Mouse (Mus musculus) frontal cortex, postnatal 36 days (tissue): ENCODE data around the gene Rap1gap.
A peak's percentile ranks its signal among the peaks of the same experiment; 100 is the strongest.

Experiments
- DNase-seq, 2 experiments: peaks; one replicate each; pipeline ENCODE4 v3.0.0; 2022; ENCODE audit warnings: low spot score in 2 of 2

Rap1gap gene

DNA sequence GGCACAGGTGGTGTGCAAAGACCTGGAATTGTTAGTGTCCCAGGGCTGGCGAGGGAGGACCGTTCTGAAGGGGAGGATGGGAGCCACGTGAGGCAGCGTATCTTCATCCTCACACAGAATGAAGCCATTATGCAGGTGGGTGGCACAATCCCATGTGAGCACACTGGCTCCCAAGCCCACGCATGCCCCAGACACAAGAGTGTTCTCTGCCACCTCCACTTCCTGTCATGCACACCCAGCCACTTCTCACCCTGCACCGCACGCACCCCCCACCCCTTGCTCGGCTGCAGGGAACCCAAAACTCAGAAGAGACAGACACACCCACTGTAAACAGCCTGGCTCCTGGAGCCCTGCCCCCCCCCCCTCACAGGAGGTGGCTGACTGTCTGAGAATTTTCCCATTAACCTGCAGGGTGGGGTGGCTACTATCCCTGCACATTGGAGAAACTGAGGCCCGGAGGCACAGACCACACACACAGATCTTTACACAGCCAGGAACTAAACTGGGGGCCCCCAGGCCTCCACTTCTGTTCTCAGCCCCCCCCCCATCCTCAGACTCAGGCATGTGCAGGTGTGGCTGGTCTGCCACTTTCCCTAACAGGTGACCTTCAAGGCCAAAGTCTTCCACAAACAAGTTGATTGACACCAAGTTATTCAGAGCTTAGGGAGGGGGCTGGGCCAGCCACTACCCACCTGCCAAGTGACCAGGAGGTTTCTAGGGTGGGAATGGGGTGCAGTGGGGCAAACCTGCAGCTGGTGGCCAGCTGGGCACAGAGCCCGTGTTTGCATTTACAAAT, 27.8 kb downstream of the Rap1gap start:
- peak; percentile 59 to 63 for DNase-seq

DNA sequence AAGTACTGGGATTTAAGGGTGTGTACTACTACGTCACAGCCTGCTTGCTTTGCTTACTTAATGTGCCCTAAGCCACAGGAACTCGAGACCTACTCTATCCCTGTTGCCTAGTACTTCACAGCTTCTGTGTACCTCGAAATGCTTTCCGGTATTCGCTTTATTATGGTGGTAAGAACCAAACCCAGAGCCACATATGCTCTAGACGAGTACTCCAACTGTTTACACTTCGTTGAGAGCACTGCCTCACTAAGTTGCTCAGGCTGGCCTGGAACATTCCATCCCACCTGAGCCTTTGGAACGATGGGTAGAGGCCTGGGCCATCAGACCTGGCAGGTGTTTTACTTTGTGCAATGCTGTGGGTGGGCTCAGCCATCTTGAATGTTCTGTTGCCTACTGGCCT, 30.8 kb downstream of the Rap1gap start:
- DNase-seq: no peak

DNA sequence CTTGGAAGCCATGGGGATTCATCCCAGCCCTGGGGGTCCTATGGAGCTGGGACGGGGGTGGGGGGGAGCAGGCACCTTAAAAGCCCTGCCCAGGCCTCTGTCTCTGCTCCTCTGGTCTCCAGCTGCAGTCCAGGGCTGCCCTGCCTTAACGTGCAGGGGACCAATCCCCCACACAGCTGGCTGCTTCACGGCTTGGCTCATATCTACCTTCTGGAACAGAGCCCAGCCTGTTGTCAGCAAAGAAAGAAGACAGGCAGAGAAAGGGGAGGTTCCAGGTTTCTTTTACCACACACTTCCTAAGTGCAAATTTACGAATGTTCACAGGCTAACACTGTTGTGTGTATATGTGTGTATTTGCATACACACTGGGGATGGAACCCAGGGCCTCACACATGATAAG, 31.4 kb downstream of the Rap1gap start:
- no peak for DNase-seq

DNA sequence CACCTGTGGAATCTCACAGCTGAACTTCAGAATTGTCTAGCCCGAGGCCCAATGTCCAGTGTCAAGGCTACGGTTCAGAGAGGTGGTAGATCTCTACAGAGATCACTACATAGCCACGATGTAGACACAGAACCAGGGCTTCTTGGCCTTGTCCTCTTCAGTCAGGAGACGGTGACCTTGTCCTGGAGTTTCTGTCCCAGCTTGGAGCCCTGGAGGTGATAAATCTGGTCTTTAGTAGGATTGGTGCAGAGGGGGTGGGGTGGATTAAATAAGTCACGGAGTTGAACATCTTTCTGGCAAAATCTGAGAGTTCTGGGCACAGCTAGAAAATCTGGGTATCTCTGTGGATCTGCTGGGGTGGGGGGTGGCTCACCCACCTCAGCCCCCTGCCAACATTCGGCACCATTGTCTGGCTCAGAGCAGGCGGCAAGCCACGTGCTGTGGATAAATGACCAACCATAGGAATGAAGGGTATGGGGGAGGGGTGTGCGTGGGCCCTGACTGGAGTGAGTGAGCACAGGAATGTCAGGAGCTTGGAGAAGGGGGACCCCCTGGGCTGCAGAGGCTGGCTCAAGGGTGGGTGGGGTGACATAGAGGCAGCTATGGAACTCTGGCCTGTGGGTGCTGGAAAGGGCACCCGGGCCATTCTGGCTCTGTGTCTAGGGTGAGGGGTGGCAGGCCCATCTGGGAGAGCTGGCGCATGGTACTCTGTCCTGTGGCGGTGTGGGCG, 32.8 kb downstream of the Rap1gap start:
- DNase-seq: peak in 1 of 2 experiments; percentile 45

DNA sequence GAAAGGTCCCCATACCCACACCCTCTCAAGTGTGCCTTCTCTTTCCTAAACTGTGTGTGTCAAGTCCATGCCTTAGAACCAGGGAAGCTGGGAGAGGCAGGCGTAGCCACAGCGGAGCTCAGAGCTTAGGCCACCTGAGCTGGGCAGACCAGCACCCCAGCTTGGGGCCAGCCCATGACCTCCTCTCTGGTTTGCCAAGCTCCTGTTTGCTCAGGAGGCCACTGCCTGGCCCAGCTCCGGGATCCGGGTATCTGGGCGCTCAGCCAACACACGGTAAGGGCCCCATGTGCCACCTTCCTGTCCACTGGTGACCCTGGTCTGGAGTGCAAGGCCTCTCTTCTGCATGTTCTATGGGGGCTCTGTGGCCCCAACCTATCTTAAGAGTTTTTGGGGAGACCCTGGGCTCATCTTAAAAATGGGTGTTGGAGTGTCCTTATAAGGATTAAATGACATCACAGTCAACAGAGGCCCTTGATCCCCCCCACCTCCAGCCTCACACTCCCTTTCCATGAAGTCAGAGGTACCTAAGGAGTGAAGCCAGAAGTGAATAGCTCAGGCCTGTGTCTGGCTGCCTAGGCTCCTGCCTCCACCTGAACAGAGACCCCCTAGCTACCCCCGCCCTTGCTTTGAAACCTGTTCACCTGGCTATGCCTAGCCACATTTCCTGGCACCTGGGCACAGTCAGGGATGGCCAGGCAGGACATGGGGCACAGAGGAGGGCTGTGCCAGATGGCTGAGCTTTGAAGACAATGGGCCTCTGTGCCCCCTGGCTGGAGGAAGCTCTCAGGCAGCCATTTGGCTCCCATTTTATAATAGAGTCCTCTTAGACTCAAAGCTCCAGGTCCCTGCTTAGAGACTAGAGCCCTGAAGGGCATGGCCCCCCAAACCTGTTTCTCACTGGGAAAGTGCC, 33.8 kb downstream of the Rap1gap start:
- no peak for DNase-seq

DNA sequence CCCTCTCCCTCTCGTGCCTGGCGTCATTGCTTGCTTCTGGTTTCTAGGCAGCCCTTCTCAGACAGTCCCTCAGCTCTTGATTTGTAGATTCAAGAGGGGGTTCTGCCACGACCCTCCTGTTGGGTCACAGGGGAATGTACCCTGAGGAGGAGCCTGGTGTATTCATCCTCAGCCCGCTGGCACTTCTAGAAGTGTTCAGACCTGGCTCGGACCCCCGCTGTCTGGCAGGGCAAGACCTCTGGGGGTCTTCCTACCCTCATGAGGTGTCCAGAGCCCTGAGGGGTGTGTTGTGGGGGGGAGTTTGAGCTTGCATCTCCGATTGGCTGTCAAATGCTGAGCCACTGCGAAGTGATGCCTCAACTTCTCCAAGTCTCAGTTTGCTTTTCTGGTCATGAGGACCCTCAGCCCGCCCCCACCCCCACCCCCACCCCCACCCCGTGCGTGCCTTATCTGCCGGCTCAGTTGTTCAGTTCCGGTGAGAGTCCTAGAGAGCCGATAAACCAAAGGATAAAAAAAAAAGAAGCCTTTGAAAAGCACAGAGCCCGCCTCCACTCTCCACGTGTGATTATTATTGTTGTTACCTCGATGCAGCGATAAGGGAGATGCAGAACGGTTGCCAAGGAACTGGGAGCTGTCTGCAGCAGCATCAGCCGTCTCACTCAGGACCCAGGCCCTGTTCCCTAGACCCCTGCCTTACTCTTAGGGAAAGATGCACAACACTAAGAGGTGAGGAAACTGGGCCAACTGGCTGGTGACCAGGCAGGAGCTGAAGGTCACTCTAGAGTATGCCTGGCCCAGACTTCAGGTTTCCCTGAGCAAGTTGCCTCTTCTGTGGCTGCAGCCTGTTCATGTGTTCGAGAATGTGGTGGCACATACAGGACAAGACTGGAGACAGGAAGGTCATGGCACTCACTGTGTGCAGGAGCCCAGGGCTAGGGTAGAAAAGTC, 35.0 kb downstream of the Rap1gap start:
- DNase-seq: no peak

DNA sequence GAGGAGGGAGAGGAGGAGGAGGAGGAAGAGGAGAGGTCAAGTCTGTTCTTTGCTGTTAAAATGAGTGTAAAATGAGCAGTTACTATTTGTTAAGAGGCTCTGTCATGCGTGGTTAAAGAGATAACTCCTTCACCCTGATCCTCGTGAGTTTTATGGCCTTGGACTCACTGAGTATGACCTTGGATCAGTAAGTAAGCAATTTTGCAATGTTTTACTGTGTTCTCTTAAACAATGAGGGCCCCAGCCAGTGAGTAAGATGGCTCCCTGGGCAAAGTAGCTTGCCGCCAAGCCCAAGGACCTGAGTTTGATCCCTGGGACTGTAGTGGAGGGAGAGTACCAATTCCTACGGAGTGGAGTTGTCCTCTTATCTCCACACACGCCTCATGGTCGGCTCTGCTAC, 36.4 kb downstream of the Rap1gap start:
- DNase-seq: no peak

DNA sequence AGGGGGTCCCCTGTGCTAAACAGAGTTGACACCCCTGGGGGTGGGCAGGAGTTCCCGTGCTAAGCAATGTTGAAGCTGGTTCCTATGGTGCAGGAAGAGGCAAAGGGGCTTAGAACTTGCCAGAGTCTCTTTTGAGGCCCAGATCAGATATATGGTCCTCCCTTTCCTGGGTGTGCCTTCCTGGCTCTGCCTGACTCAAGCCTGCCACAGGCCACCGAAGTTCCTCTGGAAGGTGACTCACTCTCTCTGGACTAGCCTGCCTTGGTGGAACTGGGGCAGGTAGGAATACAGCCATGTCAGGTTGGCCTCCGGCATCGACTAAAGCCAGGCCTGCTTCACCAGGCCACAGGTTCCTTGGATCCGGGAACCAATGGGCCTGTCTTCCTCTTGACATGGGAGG, 38.6 kb downstream of the Rap1gap start:
- no peak for DNase-seq

DNA sequence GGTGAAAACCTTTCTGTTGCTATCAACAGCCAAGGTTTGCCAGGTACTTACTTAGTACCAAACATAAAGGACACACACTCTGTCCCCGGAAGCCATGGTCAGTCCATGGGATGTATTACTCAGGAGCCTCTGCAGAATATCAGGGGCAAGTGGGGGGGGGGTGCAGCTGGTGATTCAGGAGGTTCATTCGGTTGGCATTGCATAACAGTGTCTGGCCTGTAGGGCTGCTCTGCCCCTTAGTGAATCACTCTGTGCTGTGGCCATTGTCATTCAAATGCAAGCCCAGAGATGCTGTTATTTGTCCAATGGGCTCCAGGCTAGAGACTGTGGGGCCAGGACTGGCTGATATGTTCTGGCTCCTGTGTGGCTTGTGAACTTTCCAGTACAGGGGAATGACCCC, 40.0 kb downstream of the Rap1gap start:
- DNase-seq: no peak

DNA sequence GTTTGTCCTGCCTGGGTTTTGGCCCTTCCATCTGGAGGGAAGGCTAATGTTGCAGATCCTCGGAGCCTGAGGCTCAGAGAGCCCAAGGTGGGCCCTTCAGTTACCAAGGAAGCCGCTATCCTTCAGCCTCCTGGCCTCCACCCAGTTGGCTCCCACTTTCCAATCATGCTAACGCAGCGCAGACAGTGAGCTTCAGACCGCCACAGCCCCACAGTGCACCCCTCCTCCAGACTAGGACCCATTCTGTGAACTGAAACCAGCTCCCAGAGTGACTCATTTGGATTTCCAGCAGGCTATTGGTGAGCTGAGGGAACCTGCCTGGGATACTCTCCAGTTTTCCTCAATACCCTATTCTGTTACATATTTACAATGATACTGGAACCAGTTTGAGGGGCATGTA, 40.9 kb downstream of the Rap1gap start:
- DNase-seq: no peak

DNA sequence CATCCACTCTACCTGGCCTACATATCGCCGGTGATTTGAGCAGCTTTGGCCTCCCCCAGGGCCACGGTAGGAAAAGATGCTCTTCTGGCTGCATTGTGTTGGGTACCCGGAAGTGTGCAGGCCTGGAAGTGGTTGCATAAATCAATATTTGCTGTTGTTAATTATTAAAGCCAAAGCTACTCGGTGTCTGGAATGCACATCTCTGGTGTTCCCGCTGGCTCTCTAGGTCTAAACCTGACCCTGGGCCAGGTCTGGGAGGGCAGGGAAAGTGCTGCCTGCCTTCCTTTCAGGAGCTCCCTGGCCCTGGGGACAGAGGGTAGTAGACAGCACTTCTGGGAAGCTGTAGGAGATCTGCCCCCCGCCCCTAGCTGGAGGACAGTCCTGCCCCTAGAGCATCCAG, 42.0 kb downstream of the Rap1gap start:
- no peak for DNase-seq

DNA sequence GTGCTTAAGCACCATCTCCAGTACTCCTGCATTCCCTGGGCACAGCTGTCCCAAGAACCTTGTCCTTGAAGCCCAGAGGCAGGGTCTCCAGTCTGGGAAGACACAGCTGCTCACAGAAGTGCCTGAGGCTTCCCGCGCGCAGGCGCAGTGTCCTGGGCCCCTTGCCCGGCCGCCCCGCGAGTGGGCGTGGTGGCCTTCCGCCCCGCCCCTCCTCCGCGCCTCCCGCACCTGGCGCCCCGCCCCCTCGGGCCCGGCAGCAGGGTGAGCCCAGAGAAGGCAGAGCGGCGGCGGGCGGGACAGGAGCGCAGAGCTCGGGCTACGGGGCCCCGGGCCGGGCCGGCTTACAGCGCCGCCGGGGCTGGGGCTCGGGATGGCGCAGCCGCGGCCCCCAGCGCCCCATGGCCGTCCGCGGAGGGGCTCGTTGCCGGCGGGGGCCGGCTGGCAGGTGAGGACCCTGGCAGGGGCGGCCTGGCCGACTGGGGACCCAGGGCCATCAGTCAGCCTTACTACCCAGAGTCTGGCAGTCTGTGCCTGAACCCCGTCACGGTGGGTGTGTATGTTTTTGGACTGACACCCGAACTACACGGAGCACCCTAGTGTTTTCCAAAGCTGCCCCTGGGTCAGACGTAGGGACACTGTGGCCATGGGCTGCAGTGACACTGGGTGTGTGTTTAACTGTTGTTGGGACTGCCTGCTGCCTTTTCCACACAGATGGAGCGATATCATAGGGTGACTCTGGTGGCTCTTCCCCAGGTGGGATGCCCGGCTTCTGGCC, 42.9 kb downstream of the Rap1gap start:
- peak; percentile 48 to 55 for DNase-seq

DNA sequence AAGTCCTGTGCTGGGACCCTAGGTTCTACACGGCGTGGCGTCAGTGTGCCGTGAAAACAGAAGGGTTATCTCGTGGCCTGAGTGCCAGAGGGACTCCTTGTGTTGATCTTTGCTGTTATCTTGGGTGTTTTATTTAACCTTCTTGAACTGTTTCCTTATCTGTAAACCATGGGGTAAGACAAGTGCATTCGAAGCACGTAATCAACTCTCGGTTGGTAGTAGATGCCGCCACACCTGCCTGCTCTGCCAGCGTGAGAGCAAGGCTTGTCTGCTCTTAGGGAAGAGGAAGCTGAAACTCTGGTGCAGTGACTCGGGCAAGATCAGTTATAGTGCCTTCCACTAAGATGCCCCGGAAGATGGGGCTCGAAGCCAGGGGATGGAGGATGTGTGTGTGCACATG, 48.4 kb downstream of the Rap1gap start:
- DNase-seq: no peak

DNA sequence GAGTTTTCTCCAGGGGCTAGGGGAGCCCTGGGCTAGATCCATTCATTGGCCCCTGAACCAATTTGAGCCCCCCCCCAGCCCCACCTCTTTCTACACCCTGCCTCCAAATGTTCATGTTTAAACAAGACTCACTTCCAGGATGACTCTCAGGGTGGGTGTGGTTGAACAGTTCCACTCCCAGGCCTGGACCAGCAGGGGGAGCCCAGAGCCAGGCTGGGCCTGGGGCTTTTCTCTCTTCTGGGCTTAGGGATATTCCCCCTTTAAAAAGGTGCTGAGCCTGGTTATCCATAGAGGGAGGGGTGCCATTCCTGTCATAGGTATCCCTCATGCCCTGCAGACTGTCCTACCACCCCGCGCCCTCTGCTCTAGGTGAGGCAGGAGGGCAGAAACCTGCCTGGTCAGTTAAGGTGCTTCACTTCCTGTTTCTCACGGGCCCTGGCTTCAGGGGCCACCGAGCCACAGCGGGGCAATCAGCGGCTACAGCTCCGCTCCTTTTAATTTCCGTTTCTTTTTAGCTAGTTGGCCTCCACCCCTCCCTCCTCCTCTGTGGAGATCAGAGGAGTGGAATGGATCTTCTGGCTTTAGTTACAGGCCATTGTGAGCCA, 49.6 kb downstream of the Rap1gap start:
- no peak for DNase-seq

DNA sequence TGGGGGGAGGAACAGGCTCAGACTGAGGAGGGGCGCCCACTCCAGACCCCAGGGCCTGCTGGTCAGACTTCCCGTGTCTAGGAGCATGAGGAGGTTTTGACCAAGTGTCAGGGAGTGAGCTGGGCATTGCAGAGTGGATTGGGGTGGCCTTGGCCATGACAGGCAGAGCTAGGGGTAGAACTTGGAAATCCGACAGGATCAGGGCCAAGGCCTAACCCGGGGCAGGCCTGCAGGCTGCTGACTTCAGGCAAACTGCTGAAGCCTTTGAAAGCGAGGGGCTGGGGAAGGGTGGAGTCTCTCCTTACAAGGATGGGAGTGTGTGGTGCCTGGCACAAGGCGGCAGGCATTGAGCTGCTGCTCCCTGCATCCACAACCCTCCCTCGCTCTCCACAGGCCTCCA, 52.5 kb downstream of the Rap1gap start:
- no peak for DNase-seq

DNA sequence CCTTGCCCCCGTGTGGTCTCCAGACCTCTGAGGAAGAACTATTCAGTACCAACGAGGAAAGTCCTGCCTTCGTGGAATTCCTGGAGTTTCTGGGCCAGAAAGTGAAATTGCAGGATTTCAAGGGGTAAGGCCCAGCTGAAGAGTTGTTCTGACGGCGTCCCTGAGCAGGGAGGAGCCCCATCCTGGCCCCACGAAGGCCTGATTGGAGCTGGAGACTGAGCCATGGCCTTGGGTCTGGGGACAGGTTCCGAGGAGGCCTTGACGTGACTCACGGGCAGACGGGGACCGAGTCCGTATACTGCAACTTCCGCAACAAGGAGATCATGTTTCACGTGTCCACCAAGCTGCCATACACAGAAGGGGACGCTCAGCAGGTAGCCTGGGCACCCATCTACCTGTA, 53.1 kb downstream of the Rap1gap start:
- DNase-seq: no peak

DNA sequence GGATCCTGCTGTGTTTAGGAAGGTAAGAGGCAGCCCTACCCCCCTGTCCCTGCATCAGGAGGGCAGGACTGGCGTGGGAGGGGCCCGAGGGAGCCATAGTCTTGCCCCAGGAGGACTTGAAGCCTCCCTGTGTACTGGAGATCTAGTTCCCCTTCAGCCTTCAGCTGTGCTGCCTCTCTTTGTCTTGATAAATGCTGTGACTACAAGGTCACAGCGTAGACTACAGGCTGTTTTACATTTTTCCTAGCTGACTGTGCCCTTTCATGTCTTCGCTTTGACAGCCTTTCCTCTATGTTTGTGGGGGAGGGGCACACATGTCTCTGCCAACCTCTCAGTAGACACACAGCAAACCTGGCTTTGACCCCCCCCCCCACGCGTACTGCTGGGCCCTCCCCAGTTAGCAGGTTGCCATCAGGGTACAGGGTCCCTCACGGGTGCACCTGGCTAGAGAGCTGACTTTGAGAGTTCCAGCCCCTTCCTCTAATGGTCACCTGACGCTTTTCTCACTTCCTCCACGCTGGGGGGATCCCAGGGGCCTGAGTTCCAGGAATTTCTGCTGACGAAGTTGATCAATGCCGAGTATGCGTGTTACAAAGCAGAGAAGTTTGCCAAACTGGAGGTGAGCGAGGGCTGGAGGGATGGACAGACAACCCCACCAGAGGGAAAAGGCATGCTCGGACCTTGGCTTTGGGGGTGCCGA, 55.0 kb downstream of the Rap1gap start:
- DNase-seq: no peak

DNA sequence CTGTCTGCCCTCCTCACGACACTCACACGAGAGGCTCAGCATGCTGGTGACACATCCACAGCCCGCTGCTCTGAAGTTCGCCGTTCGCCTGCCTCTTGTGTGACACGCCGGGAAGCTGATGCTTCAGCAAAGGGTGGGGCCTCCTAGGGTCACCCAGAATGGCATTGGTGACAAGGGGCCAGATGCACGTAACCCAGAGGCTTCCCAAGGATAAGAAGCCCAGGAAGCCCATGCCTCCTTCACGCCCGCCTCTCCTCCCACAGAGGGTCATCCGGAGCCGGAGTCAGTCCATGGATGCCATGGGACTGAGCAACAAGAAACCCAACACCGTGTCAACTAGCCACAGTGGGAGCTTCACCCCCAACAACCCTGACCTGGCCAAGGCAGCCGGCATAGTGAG, 57.0 kb downstream of the Rap1gap start:
- no peak for DNase-seq

DNA sequence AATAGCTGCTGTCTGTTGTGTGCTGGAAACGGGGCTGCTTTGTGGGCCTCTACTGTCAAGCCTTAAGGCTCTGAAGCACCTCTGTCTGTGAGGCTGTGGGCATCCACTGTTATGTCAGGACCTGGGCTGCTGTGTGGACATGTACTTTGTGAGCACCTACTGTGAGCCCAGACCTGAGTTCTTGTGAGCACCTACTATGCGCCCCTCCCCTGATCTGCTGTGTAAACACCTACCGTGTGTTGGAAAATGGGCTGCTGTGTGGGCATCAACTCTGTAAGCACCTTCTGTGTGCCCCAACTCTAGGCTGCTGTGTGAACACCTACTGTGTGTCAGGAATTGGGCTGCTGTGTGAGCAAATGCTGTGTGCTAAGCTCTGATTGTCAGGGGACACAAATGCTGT, 57.7 kb downstream of the Rap1gap start:
- DNase-seq: no peak
